Mouse (Mus musculus): ENCODE data around the gene Itga2.

DNA sequence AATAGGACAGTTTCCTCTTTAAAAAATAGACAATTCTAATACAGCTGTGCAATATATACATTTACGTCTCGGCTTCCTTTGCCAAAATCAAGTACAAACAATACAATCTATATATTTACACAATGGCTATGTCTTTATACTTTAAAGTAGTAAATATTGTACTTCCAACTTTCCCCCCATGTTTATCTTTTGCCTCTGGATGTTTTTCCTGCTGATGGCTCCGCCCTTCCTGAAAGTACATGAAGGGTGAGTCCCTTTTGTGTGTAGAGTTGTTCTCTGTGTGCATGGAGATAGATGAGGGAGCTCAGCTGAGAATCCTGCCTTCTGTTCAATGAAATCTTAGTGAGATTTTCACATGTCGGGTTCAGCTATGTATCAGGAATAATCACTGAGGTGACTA is 98.5 kb downstream of the Itga2 start:
- TF ChIP-seq GATA1 (IDR thresholded peaks at IDR 0.05; ENCODE audit: low read length): no peak
- no peak for TF ChIP-seq TAL1 (IDR thresholded peaks at IDR 0.05; ENCODE audit: low read length)
